Mouse (Mus musculus): ENCODE results near the gene Trim15. TPM values are rescaled to one million over a fixed set of nuclear protein-coding genes. Genes with fewer than 3 reads are reported as not detected.

Trim15 gene
- polyA plus RNA-seq, 1 experiment from 2014 or later, result 0.22 TPM

- H3K36me3 ChIP-seq (ENCODE audit: insufficient read depth, low read length), result no peaks in the 10 kb centered on the region
- no peak overlapping the region for H3K27ac ChIP-seq (ENCODE audit: low read length)
- ATAC-seq (ENCODE audit: low FRiP score, low TSS enrichment), result no peak
- H3K4me3 ChIP-seq (ENCODE audit: low read length), result no peak overlapping the region
- WGBS, result 72% methylated on average over 25 of the region's 25 CpGs
- no peak overlapping the region for H3K4me2 ChIP-seq (replicated peaks; ENCODE audit: low read depth, low read length)
- no peak overlapping the region for H3K9ac ChIP-seq (replicated peaks; ENCODE audit: low read length)
- H3K27me3 ChIP-seq (ENCODE audit: insufficient read depth, low read length), result peaks cover 20% of the 10 kb centered on the region
- no peaks in the 10 kb centered on the region for H3K9me3 ChIP-seq (ENCODE audit: low read length)
- H3K4me1 ChIP-seq (ENCODE audit: insufficient read depth, low read length), result peaks cover 4% of the 10 kb centered on the region; the same call in 1 of the 2 replicates
Measured at GRCm38 (mm10) chr17:36869955-36870810, 3.2 kb upstream of the Trim15 start.

- 76% methylated on average over 4 of the region's 4 CpGs for WGBS
- no peak within 1 kb of the TSS for H3K4me2 ChIP-seq (replicated peaks; ENCODE audit: low read depth, low read length)
- ATAC-seq (ENCODE audit: low FRiP score, low TSS enrichment), result no peak; the same call in 1 of the 2 replicates
- no peaks in the 10 kb centered on the region for H3K36me3 ChIP-seq (ENCODE audit: insufficient read depth, low read length)
- H3K4me1 ChIP-seq (ENCODE audit: insufficient read depth, low read length), result peaks cover 4% of the 10 kb centered on the region; the same call in 1 of the 2 replicates
- H3K27ac ChIP-seq (ENCODE audit: low read length), result no peak within 1 kb of the TSS
- no peaks in the 10 kb centered on the region for H3K9me3 ChIP-seq (ENCODE audit: low read length)
- peaks cover 25% of the 10 kb centered on the region for H3K27me3 ChIP-seq (ENCODE audit: insufficient read depth, low read length)
- H3K9ac ChIP-seq (replicated peaks; ENCODE audit: low read length), result no peak within 1 kb of the TSS
- no peak within 1 kb of the TSS for H3K4me3 ChIP-seq (ENCODE audit: low read length)
Measured at GRCm38 (mm10) chr17:36869284-36869954, 2.4 kb upstream of the Trim15 start, which contains the start of gene Trim10. Gene Trim10 (plus strand): TSS chr17:36869574.

- H3K9me3 ChIP-seq (ENCODE audit: low read length), result no peaks in the 10 kb centered on the region
- no peak overlapping the region for H3K4me2 ChIP-seq (replicated peaks; ENCODE audit: low read depth, low read length)
- peaks cover 26% of the 10 kb centered on the region for H3K27me3 ChIP-seq (ENCODE audit: insufficient read depth, low read length)
- H3K36me3 ChIP-seq (ENCODE audit: insufficient read depth, low read length), result no peaks in the 10 kb centered on the region
- no peak overlapping the region for H3K27ac ChIP-seq (ENCODE audit: low read length)
- peaks cover 4% of the 10 kb centered on the region; the same call in 1 of the 2 replicates for H3K4me1 ChIP-seq (ENCODE audit: insufficient read depth, low read length)
- H3K9ac ChIP-seq (replicated peaks; ENCODE audit: low read length), result no peak overlapping the region
- 90% methylated on average over 2 of the region's 2 CpGs for WGBS
- ATAC-seq (ENCODE audit: low FRiP score, low TSS enrichment), result no peak
- H3K4me3 ChIP-seq (ENCODE audit: low read length), result no peak overlapping the region
Measured at GRCm38 (mm10) chr17:36868836-36869235, 1.8 kb upstream of the Trim15 start.

- Histone ChIP-seq H3K4me2 (replicated peaks; ENCODE audit: low read depth, low read length) (no peak overlapping the region), H3K36me3 (ENCODE audit: insufficient read depth, low read length) (peaks cover 19% of the 10 kb centered on the region), H3K27me3 (ENCODE audit: insufficient read depth, low read length) (peaks cover 16% of the 10 kb centered on the region), H3K4me1 (ENCODE audit: insufficient read depth, low read length) (peaks cover 2% of the 10 kb centered on the region; the same call in 1 of the 2 replicates), H3K4me3 (ENCODE audit: low read length) (no peak overlapping the region), H3K9me3 (ENCODE audit: low read length) (no peaks in the 10 kb centered on the region), H3K27ac (ENCODE audit: low read length) (no peak overlapping the region), H3K9ac (replicated peaks; ENCODE audit: low read length) (no peak overlapping the region)
- WGBS, result 38% methylated on average over 2 of the region's 2 CpGs
- ATAC-seq (ENCODE audit: low FRiP score, low TSS enrichment), result no peak
Measured at GRCm38 (mm10) chr17:36861680-36862079, 5.3 kb downstream of the Trim15 start.

GRCm38 (mm10) chr17:36858181-36858580, 8.8 kb downstream of the Trim15 start:
- H3K9ac ChIP-seq (replicated peaks; ENCODE audit: low read length), result no peak overlapping the region
- no peaks in the 10 kb centered on the region for H3K9me3 ChIP-seq (ENCODE audit: low read length)
- no peak for ATAC-seq (ENCODE audit: low FRiP score, low TSS enrichment)
- no peak overlapping the region for H3K4me3 ChIP-seq (ENCODE audit: low read length)
- no peak overlapping the region for H3K4me2 ChIP-seq (replicated peaks; ENCODE audit: low read depth, low read length)
- H3K4me1 ChIP-seq (ENCODE audit: insufficient read depth, low read length), result no peaks in the 10 kb centered on the region
- no peak overlapping the region for H3K27ac ChIP-seq (ENCODE audit: low read length)
- 78% methylated on average over 3 of the region's 3 CpGs for WGBS
- no peaks in the 10 kb centered on the region for H3K27me3 ChIP-seq (ENCODE audit: insufficient read depth, low read length)
- H3K36me3 ChIP-seq (ENCODE audit: insufficient read depth, low read length), result peaks cover 53% of the 10 kb centered on the region

GRCm38 (mm10) chr17:36856236-36856635, 10.8 kb downstream of the Trim15 start:
- Histone ChIP-seq H3K4me3 (ENCODE audit: low read length) (no peak overlapping the region), H3K27ac (ENCODE audit: low read length) (no peak overlapping the region), H3K4me2 (replicated peaks; ENCODE audit: low read depth, low read length) (no peak overlapping the region), H3K36me3 (ENCODE audit: insufficient read depth, low read length) (peaks cover 70% of the 10 kb centered on the region), H3K27me3 (ENCODE audit: insufficient read depth, low read length) (no peaks in the 10 kb centered on the region), H3K9me3 (ENCODE audit: low read length) (no peaks in the 10 kb centered on the region), H3K9ac (replicated peaks; ENCODE audit: low read length) (no peak overlapping the region), H3K4me1 (ENCODE audit: insufficient read depth, low read length) (no peaks in the 10 kb centered on the region)
- 93% methylated on average over 4 of the region's 4 CpGs for WGBS
- no peak for ATAC-seq (ENCODE audit: low FRiP score, low TSS enrichment)

- 88% methylated on average over 3 of the region's 3 CpGs for WGBS
- Histone ChIP-seq H3K4me3 (ENCODE audit: low read length) (no peak overlapping the region), H3K9me3 (ENCODE audit: low read length) (no peaks in the 10 kb centered on the region), H3K36me3 (ENCODE audit: insufficient read depth, low read length) (peaks cover 77% of the 10 kb centered on the region), H3K9ac (replicated peaks; ENCODE audit: low read length) (no peak overlapping the region), H3K4me2 (replicated peaks; ENCODE audit: low read depth, low read length) (no peak overlapping the region), H3K27ac (ENCODE audit: low read length) (no peak overlapping the region), H3K4me1 (ENCODE audit: insufficient read depth, low read length) (no peaks in the 10 kb centered on the region), H3K27me3 (ENCODE audit: insufficient read depth, low read length) (no peaks in the 10 kb centered on the region)
- ATAC-seq (ENCODE audit: low FRiP score, low TSS enrichment), result no peak
Measured at GRCm38 (mm10) chr17:36855484-36855883, 11.5 kb downstream of the Trim15 start.

GRCm38 (mm10) chr17:36851627-36852026, 15.4 kb downstream of the Trim15 start:
- no peaks in the 10 kb centered on the region for H3K9me3 ChIP-seq (ENCODE audit: low read length)
- no peak overlapping the region for H3K4me3 ChIP-seq (ENCODE audit: low read length)
- H3K27ac ChIP-seq (ENCODE audit: low read length), result no peak overlapping the region
- H3K4me2 ChIP-seq (replicated peaks; ENCODE audit: low read depth, low read length), result no peak overlapping the region
- ATAC-seq (ENCODE audit: low FRiP score, low TSS enrichment), result no peak
- H3K9ac ChIP-seq (replicated peaks; ENCODE audit: low read length), result no peak overlapping the region
- H3K36me3 ChIP-seq (ENCODE audit: insufficient read depth, low read length), result peaks cover 59% of the 10 kb centered on the region
- 84% methylated on average over 5 of the region's 5 CpGs for WGBS
- H3K4me1 ChIP-seq (ENCODE audit: insufficient read depth, low read length), result no peaks in the 10 kb centered on the region
- no peaks in the 10 kb centered on the region for H3K27me3 ChIP-seq (ENCODE audit: insufficient read depth, low read length)

GRCm38 (mm10) chr17:36851200-36851599, 15.8 kb downstream of the Trim15 start:
- H3K9ac ChIP-seq (replicated peaks; ENCODE audit: low read length), result no peak overlapping the region
- no peak for ATAC-seq (ENCODE audit: low FRiP score, low TSS enrichment)
- WGBS, result 69% methylated on average over 5 of the region's 5 CpGs
- no peak overlapping the region for H3K27ac ChIP-seq (ENCODE audit: low read length)
- H3K4me2 ChIP-seq (replicated peaks; ENCODE audit: low read depth, low read length), result no peak overlapping the region
- H3K4me1 ChIP-seq (ENCODE audit: insufficient read depth, low read length), result no peaks in the 10 kb centered on the region
- no peaks in the 10 kb centered on the region for H3K9me3 ChIP-seq (ENCODE audit: low read length)
- H3K36me3 ChIP-seq (ENCODE audit: insufficient read depth, low read length), result peaks cover 54% of the 10 kb centered on the region
- no peaks in the 10 kb centered on the region for H3K27me3 ChIP-seq (ENCODE audit: insufficient read depth, low read length)
- no peak overlapping the region for H3K4me3 ChIP-seq (ENCODE audit: low read length)

- no peaks in the 10 kb centered on the region for H3K27me3 ChIP-seq (ENCODE audit: insufficient read depth, low read length)
- H3K9ac ChIP-seq (replicated peaks; ENCODE audit: low read length), result no peak overlapping the region
- no peak overlapping the region for H3K27ac ChIP-seq (ENCODE audit: low read length)
- peaks cover 44% of the 10 kb centered on the region for H3K36me3 ChIP-seq (ENCODE audit: insufficient read depth, low read length)
- WGBS, result 91% methylated on average over 2 of the region's 2 CpGs
- no peak overlapping the region for H3K4me3 ChIP-seq (ENCODE audit: low read length)
- H3K4me2 ChIP-seq (replicated peaks; ENCODE audit: low read depth, low read length), result no peak overlapping the region
- no peak for ATAC-seq (ENCODE audit: low FRiP score, low TSS enrichment)
- H3K4me1 ChIP-seq (ENCODE audit: insufficient read depth, low read length), result no peaks in the 10 kb centered on the region
- no peaks in the 10 kb centered on the region for H3K9me3 ChIP-seq (ENCODE audit: low read length)
Measured at GRCm38 (mm10) chr17:36849992-36850391, 17.0 kb downstream of the Trim15 start.
